Comparison of ENCODE assay signal across 8 mouse cellular contexts in the genomic region with DNA sequence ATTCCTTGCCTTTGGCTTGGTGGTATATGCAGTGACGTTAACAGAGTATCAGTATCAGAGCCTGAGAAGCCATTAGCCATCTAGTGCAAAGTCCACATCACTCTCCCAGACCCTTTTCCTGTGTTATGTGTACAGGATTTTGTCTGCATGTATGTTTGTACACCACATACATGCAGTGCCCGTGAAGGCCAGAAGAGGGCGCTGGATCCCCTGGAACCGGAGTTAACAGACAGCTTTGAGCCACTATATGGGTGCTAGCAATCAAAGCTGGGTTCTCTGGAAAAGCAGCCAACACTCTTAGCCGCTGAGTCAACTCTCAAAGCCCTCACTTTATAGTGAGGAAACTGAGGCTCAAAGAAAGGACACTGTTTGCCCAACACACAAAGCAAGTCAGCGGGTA. TPM values are rescaled to one million over a fixed set of nuclear protein-coding genes. Genes with fewer than 3 reads are reported as not detected.
DNase-seq lines count a peak whose midpoint lies in the region; ATAC-seq and TF ChIP-seq lines count a peak whose summit lies in the region.

No protein-coding gene starts in this region.

- H3K27me3 ChIP-seq in forebrain, postnatal 0 days (ENCODE audit: insufficient read depth, low read length), result no peaks in the 10 kb centered on the region; the same call in 1 of the 2 replicates
- no peaks in the 10 kb centered on the region; the same call in none of the 2 replicates for H3K27me3 ChIP-seq in midbrain, embryonic 12.5 days

- no peaks in the 10 kb centered on the region for H3K9me3 ChIP-seq in forebrain, postnatal 0 days (ENCODE audit: low read length)
- H3K9me3 ChIP-seq in midbrain, embryonic 12.5 days, result no peaks in the 10 kb centered on the region

- no peaks in the 10 kb centered on the region for H3K4me1 ChIP-seq in forebrain, postnatal 0 days (ENCODE audit: insufficient read depth)
- peaks cover 40% of the 10 kb centered on the region for H3K4me1 ChIP-seq in midbrain, embryonic 12.5 days

- H3K4me3 ChIP-seq in forebrain, postnatal 0 days (ENCODE audit: low read depth, low read length), result no peak overlapping the region
- H3K4me3 ChIP-seq in midbrain, embryonic 12.5 days, result no peak overlapping the region

- TF ChIP-seq CTCF in forebrain, postnatal 0 days (IDR thresholded peaks at IDR 0.05; ENCODE audit: low read depth), result peak; percentile 61

- DNase-seq in layer of hippocampus, postnatal 10 days (ENCODE audit: low spot score in 2 of 2), result peak; percentile 52 to 56
- no peak for DNase-seq in layer of hippocampus, postnatal 36 days
- DNase-seq in NIH3T3 (ENCODE audit: low read depth), result peak; percentile 49
- DNase-seq in forebrain, postnatal 0 days, result peak; percentile 48
- DNase-seq in urinary bladder, adult 18-20 months (ENCODE audit: low spot score in 2 of 2), result no peak
- no peak for DNase-seq in urinary bladder, postnatal 4 days (ENCODE audit: low spot score in 2 of 2)
- no peak for DNase-seq in layer of hippocampus, adult 9-11 months

- no peak overlapping the region for H3K4me2 ChIP-seq in forebrain, postnatal 0 days (ENCODE audit: low read depth)
- no peak overlapping the region for H3K4me2 ChIP-seq in midbrain, embryonic 12.5 days (replicated peaks)

- H3K27ac ChIP-seq in forebrain, postnatal 0 days (ENCODE audit: low read depth, low read length), result no peak overlapping the region
- H3K27ac ChIP-seq in midbrain, embryonic 12.5 days (replicated peaks), result peak overlapping the region; percentile 75

- 62% methylated on average over 6 of the region's 6 CpGs for WGBS in forebrain, postnatal 0 days
- WGBS in midbrain, embryonic 12.5 days, result 67% methylated on average over 6 of the region's 6 CpGs

- peak; percentile 32; the same call in 1 of the 2 replicates for ATAC-seq in forebrain, postnatal 0 days
- ATAC-seq in midbrain, embryonic 12.5 days (ENCODE audit: low FRiP score, low read depth), result no peak

- H3K9ac ChIP-seq in forebrain, postnatal 0 days, result no peak overlapping the region
- H3K9ac ChIP-seq in midbrain, embryonic 12.5 days (replicated peaks), result no peak overlapping the region

- H3K36me3 ChIP-seq in forebrain, postnatal 0 days (ENCODE audit: insufficient read depth), result no peaks in the 10 kb centered on the region
- H3K36me3 ChIP-seq in midbrain, embryonic 12.5 days, result no peaks in the 10 kb centered on the region

RNA-seq across cellular contexts. Expression of a gene that starts 30.8 kb away (rescaled TPM):
- total RNA-seq in layer of hippocampus, postnatal 10 days (2021), result 10 to 100 TPM; 48.3 to 51.5 TPM
- total RNA-seq in layer of hippocampus, postnatal 36 days (2021), result 10 to 100 TPM; 48.1 to 54.7 TPM
- total RNA-seq in forebrain, postnatal 0 days (2014; rRNA removed), result 35.9 and 37.9 TPM in 2 replicates
- polyA plus RNA-seq in forebrain, postnatal 0 days (2015; fragmentation: Nextera tagmentation; extraction: Ambion mirVana), result 20.7 and 24.2 TPM in 2 replicates
- polyA plus RNA-seq in midbrain, embryonic 12.5 days (2016; fragmentation: Nextera tagmentation; extraction: Ambion mirVana), result 32.5 and 33.3 TPM in 2 replicates

Comparison
In these comparisons a context has a peak if more than half of its experiments do, and no peak if none do; other contexts are left out.
1. DNase-seq: peak in layer of hippocampus, postnatal 10 days (2 of 2), NIH3T3 (single experiment) and forebrain, postnatal 0 days (single experiment); none in layer of hippocampus, postnatal 36 days (0 of 2), urinary bladder, adult 18-20 months (0 of 2), urinary bladder, postnatal 4 days (0 of 2) and layer of hippocampus, adult 9-11 months (single experiment).